Mouse (Mus musculus) liver, embryonic 13.5 days (tissue): ENCODE data around the gene Zdhhc22. TPM values are rescaled to one million over a fixed set of nuclear protein-coding genes. Genes with fewer than 3 reads are reported as not detected.

Source experiments
- ATAC-seq: fragments of 200-750 bp; cut with Nextera tagmentation; 2 replicates; pipeline ENCODE4 v1.8.0; 2017; ENCODE audit warnings: low read depth, mild to moderate bottlenecking, moderate number of reproducible peaks, moderate library complexity
- DNase-seq: peaks from one replicate; pipeline ENCODE4 v3.0.0; 2022
- H3K27ac ChIP-seq: fragments of 300-500 bp; sonication (generic); 2 replicates; pipeline ENCODE4 v1.5.1; 2015; ENCODE audit warnings: moderate library complexity, mild to moderate bottlenecking, inconsistent platforms
- H3K27me3 ChIP-seq: fragments of 300-500 bp; sonication (generic); 2 replicates; pipeline ENCODE4 v1.6.1; 2015; ENCODE audit warnings: mild to moderate bottlenecking, inconsistent platforms
- H3K36me3 ChIP-seq: fragments of 300-500 bp; sonication (generic); 2 replicates; pipeline ENCODE4 v1.6.1; 2015; ENCODE audit warnings: mild to moderate bottlenecking, inconsistent platforms
- H3K4me1 ChIP-seq: fragments of 300-500 bp; sonication (generic); replicated peaks from 2 replicates; pipeline ENCODE4 v1.6.1; 2015; ENCODE audit warnings: inconsistent platforms
- H3K4me2 ChIP-seq: fragments of 300-500 bp; sonication (generic); 2 replicates; pipeline ENCODE4 v1.6.1; 2015; ENCODE audit warnings: inconsistent platforms, mild to moderate bottlenecking, moderate library complexity
- H3K4me3 ChIP-seq: fragments of 300-500 bp; sonication (generic); replicated peaks from 2 replicates; pipeline ENCODE4 v1.5.1; 2015; ENCODE audit warnings: mild to moderate bottlenecking, inconsistent platforms
- H3K9ac ChIP-seq: fragments of 300-500 bp; sonication (generic); 2 replicates; pipeline ENCODE4 v1.6.1; 2015; ENCODE audit warnings: mild to moderate bottlenecking, inconsistent platforms
- H3K9me3 ChIP-seq: fragments of 300-500 bp; sonication (generic); replicated peaks from 2 replicates; pipeline ENCODE4 v1.6.1; 2016; ENCODE audit warnings: inconsistent platforms
- WGBS: fragments of 180-500 bp; shearing (Covaris S2); methylation state at CpG from one replicate; pipeline ENCODE4 v1.1.7; 2015; ENCODE audit not compliant: insufficient replicate concordance; 5-methylcytosine and 5-hydroxymethylcytosine counted together
- polyA plus RNA-seq: library from polyadenylated mRNA; unstranded; fragments of >200 nt; fragmentation: Nextera tagmentation; extraction: Ambion mirVana; gene quantifications from 2 replicates; pipeline ENCODE4 v1.2.1, GENCODE M21; 2015

Gene Zdhhc22
- polyA plus RNA-seq, 1 experiment from 2014 or later, result not detected

DNA sequence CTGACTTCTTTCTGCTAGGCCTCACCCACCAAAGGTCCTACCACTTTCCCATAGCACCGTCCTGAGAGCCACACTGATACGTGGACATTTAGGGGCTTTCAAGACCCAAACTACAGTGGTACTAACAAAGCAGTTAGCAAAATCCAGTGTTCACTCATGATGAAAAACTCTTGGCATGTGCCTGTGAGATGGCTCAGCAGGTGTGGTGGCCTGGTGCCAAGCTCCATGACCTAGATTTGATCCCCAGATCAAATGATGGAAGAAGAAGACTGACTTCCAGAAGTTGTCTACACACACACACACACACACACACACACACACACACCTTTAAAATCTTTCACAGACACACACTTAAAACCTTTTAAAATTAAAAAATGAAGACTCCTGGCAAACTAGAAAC lies 28.5 kb upstream of the Zdhhc22 start:
- H3K4me1 ChIP-seq, result no peaks in the 10 kb centered on the region
- whole genome bisulfite sequencing, result 50% methylated on average over 2 of the region's 2 CpGs
- H3K9me3 ChIP-seq, result no peaks in the 10 kb centered on the region
- no peak overlapping the region for H3K27ac ChIP-seq
- ATAC-seq, result no peak
- H3K9ac ChIP-seq, result no peak overlapping the region
- DNase-seq, result no peak
- H3K4me3 ChIP-seq, result no peak overlapping the region
- H3K27me3 ChIP-seq, result peaks cover 3% of the 10 kb centered on the region; the same call in 1 of the 2 replicates
- H3K4me2 ChIP-seq, result no peak overlapping the region
- H3K36me3 ChIP-seq, result no peaks in the 10 kb centered on the region

DNA sequence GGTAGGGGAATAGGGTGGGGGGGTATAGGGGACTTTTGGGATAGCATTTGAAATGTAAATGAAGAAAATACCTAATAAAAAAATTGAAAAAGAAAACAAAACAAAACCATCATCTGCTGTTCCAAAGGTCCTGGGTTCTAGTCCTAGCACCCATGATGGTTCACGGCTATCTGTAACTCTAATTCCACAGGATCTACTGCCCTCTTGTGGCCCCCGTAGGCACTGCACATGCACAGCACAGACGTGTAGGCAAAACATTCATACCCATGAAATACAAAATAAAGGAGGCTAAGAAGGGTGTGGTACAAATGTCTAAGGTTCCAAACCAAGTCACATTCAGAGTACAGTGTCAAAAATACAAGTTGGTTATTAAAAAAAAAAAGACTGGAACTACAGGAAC lies 26.8 kb upstream of the Zdhhc22 start:
- DNase-seq, result peak; percentile 20
- Histone ChIP-seq H3K36me3 (no peaks in the 10 kb centered on the region), H3K4me1 (no peaks in the 10 kb centered on the region), H3K9ac (no peak overlapping the region), H3K4me3 (no peak overlapping the region), H3K9me3 (no peaks in the 10 kb centered on the region), H3K27me3 (peaks cover 3% of the 10 kb centered on the region; the same call in 1 of the 2 replicates), H3K27ac (no peak overlapping the region), H3K4me2 (no peak overlapping the region)
- 32% methylated on average over 3 of the region's 3 CpGs for WGBS
- no peak for ATAC-seq

DNA sequence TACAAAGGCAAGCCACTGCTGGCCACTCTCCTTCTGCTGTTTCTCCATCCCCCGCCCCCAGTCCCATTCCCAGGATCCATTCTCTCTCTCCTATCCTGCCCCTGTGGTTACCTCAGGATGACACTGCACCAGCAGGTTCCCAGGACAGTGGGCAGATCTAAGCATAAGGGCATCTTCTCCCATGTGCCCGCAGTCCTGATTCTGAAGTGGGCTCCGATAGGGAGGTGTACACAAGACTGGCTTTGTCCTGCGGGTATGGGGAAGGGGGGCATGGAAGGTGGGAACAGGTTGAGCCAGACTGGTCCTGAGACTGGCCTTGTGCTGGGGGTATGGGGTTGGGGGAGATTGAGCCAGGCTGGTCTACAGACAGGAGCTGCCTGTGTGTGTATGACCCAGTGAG lies 14.4 kb upstream of the Zdhhc22 start:
- DNase-seq (no peak), ATAC-seq (no peak)

DNA sequence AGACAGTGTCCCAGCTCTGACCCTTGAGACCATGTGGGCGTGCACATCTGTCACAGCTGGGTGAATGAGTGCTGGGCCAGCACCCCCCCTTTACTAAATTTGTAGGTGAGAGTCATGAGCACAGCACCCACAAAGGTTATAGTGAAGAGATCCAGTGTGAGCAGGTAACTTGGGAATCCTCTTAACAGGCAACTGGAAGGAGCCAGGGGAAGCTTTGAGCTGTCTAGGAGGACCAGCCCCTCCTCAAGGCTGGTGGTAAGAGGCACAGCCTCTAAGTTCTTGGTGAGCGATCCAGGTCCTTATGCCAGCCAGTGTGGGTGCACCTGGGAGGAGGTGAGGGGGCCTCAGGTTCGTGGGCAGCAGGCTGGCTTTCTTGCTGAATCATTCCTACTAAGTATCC lies 13.4 kb upstream of the Zdhhc22 start:
- H3K4me2 ChIP-seq, result no peak overlapping the region
- H3K4me1 ChIP-seq, result no peaks in the 10 kb centered on the region
- no peak overlapping the region for H3K4me3 ChIP-seq
- 0 out of 2 replicates have a peak, but pooled peaks cover 3% of the 10 kb centered on the region for H3K27me3 ChIP-seq
- H3K9me3 ChIP-seq, result no peaks in the 10 kb centered on the region
- WGBS, result 35% methylated on average over 3 of the region's 3 CpGs
- H3K27ac ChIP-seq, result no peak overlapping the region
- no peak for ATAC-seq
- H3K36me3 ChIP-seq, result no peaks in the 10 kb centered on the region
- no peak for DNase-seq
- no peak overlapping the region for H3K9ac ChIP-seq

More for the DNA sequence above, 14.4 kb upstream of the Zdhhc22 start:
- 56% methylated on average over 4 of the region's 4 CpGs for WGBS
- Histone ChIP-seq H3K9ac (no peak overlapping the region), H3K27ac (no peak overlapping the region), H3K4me3 (no peak overlapping the region), H3K27me3 (0 out of 2 replicates have a peak, but pooled peaks cover 3% of the 10 kb centered on the region), H3K4me1 (no peaks in the 10 kb centered on the region), H3K9me3 (no peaks in the 10 kb centered on the region), H3K4me2 (no peak overlapping the region), H3K36me3 (no peaks in the 10 kb centered on the region)

DNA sequence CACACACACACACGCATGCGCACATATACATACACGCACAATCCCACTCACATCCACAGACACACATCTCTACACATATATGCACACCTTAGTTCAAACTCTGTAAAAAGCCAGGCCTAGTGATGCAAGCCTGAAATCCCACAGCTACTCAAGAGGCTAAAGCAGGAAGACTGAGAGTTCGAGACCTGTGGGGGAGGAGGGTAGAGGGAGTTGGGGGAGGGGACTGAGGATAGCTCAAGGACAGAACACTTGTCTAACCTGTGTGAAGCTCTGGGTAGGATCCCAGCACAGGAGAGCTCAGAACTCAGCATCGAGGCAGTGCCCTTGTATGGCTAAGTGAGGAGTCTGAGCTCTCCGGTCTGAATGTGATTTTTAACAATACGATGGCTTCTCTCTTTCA lies 12.6 kb upstream of the Zdhhc22 start:
- H3K4me2 ChIP-seq, result no peak overlapping the region
- H3K4me1 ChIP-seq, result no peaks in the 10 kb centered on the region
- H3K9ac ChIP-seq, result no peak overlapping the region
- no peak overlapping the region for H3K4me3 ChIP-seq
- H3K27me3 ChIP-seq, result 0 out of 2 replicates have a peak, but pooled peaks cover 3% of the 10 kb centered on the region
- H3K27ac ChIP-seq, result no peak overlapping the region
- ATAC-seq (no peak), DNase-seq (no peak)
- H3K36me3 ChIP-seq, result no peaks in the 10 kb centered on the region
- WGBS, result 63% methylated on average over 7 of the region's 7 CpGs
- H3K9me3 ChIP-seq, result no peaks in the 10 kb centered on the region

DNA sequence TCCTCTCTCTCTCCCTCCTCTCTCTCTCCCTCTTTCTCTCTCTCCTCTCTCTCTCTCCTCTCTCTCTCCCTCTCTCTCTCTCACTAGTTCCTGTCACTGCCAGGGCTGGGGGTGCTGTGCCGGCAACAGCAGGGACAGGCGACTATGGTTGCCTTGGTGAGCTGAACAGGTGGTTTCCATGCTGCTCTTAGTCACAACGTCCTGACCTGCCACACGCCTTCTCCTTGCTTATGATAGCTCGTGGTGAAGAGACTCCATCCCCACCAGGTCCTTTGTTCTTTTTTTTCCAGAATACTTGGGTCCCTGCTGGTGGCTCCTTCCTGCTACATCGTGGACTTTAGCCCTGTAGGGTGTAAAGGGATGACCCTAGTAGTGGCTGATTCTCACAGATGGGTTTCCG lies 12.0 kb upstream of the Zdhhc22 start:
- H3K36me3 ChIP-seq, result no peaks in the 10 kb centered on the region
- no peaks in the 10 kb centered on the region for H3K9me3 ChIP-seq
- WGBS, result 49% methylated on average over 7 of the region's 7 CpGs

DNA sequence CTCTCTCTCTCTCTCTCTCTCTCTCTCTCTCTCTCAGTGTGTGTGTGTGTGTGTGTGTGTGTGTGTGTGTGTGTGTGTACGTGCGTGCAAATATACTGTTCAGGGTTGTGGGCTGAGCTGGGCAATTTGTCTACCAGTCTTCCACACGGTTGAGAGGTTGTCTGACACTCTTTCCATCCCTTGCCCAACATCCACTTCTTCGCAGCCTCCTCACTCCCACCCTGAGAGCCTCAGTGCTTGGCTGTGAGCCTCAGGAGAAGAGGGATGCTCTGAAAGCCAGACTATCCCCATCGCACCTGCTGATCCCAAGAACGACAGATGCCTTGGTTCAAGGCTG lies 10.6 kb upstream of the Zdhhc22 start:
- no peak overlapping the region for H3K9ac ChIP-seq
- no peaks in the 10 kb centered on the region for H3K9me3 ChIP-seq
- H3K4me1 ChIP-seq, result no peaks in the 10 kb centered on the region
- H3K4me2 ChIP-seq, result no peak overlapping the region
- no peak for ATAC-seq
- H3K27me3 ChIP-seq, result 0 out of 2 replicates have a peak, but pooled peaks cover 7% of the 10 kb centered on the region
- DNase-seq, result no peak
- H3K27ac ChIP-seq, result no peak overlapping the region
- no peaks in the 10 kb centered on the region for H3K36me3 ChIP-seq
- no peak overlapping the region for H3K4me3 ChIP-seq
- 35% methylated on average over 6 of the region's 6 CpGs for WGBS

More for the DNA sequence above, 12.0 kb upstream of the Zdhhc22 start:
- no peak overlapping the region for H3K4me2 ChIP-seq
- H3K9ac ChIP-seq, result no peak overlapping the region
- no peak overlapping the region for H3K4me3 ChIP-seq
- H3K4me1 ChIP-seq, result no peaks in the 10 kb centered on the region
- H3K27ac ChIP-seq, result no peak overlapping the region
- DNase-seq (no peak), ATAC-seq (no peak)
- 0 out of 2 replicates have a peak, but pooled peaks cover 3% of the 10 kb centered on the region for H3K27me3 ChIP-seq

DNA sequence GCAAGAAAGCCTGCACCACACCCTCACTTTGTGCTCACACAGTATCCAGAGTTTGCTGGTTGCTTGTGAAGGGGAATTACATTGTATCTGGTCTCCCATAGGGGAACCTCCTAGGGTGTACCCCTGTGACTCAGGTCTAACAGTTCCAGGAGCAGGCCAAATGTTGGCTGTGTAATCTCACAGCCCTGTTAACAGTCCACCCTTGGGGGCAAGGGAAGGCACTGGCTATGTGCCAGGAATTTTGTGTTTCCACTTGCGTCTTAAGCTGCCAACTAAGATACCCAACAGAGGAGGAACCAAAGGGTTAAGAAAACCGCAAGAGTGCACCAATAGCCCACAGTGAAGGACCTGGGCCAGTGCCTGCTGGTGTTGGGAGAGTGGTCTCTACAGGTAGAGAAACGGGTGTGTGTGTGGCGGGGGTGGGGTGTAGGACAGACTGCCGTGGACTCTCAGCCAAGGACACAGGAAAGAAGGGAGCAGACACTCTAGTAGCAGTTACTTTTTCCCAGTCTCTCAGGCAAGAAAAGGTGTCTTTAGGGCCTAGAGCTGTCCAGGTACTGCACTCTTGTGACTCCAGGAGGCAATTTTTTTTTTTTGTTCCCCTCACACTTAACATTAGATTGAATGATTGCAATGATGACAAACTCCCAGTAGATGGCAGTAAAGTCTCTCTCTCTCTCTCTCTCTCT lies 10.1 kb upstream of the Zdhhc22 start:
- DNase-seq (no peak), ATAC-seq (no peak)
- H3K36me3 ChIP-seq, result no peaks in the 10 kb centered on the region
- H3K9ac ChIP-seq, result no peak overlapping the region
- no peak overlapping the region for H3K27ac ChIP-seq
- H3K27me3 ChIP-seq, result 0 out of 2 replicates have a peak, but pooled peaks cover 7% of the 10 kb centered on the region
- no peaks in the 10 kb centered on the region for H3K4me1 ChIP-seq
- H3K4me2 ChIP-seq, result no peak overlapping the region
- 55% methylated on average over 5 of the region's 5 CpGs for WGBS
- H3K4me3 ChIP-seq, result no peak overlapping the region
- H3K9me3 ChIP-seq, result no peaks in the 10 kb centered on the region

DNA sequence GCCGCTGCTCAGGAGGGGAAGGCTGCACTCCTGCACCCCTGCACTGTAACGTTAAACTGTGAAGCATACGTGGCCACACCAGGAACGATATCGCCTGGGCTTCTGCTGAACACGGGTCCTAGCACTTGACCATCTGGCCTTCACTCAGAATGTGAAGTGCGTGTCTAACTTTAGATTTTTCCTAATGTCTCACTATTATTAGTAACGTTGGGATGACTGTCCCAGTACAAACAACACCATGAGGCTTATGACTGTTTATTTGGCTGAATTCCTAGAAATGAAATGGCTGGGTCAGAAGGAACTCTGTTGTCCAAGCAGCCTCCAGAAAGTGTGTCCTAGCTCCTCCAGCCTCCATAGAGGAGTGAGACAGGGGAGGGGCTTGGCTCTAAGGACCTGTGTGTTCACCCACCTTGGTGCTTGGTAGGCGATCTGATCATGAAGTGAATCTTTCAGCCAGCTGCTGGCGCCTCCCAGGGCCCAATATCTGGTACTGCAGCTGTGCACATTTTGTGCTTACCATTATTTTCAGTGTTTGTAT lies 9.1 kb upstream of the Zdhhc22 start:
- no peaks in the 10 kb centered on the region for H3K36me3 ChIP-seq
- H3K27me3 ChIP-seq, result peaks cover 8% of the 10 kb centered on the region; the same call in 1 of the 2 replicates
- no peak overlapping the region for H3K27ac ChIP-seq
- H3K4me3 ChIP-seq, result no peak overlapping the region
- DNase-seq (no peak), ATAC-seq (no peak)
- WGBS, result 57% methylated on average over 10 of the region's 10 CpGs
- H3K9ac ChIP-seq, result no peak overlapping the region
- no peaks in the 10 kb centered on the region for H3K9me3 ChIP-seq
- H3K4me1 ChIP-seq, result no peaks in the 10 kb centered on the region
- H3K4me2 ChIP-seq, result no peak overlapping the region

DNA sequence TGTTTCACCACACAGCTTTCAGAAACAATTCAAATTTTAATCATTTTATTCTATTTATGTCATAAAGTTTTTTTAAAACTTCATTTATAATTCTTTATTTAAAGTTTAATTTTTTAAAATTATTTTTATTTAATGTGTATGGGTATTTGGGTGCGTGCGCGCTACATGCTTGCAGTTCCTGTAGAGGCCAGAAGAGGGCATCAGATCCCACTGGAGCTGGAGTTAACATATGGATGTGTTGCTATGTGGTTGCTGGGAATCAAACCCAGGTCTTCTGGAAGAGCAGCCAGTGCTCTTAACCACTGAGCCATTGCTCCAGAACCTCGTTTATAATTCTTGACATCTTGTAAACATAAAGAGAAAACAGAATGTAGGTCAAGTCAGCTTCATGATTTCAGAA lies 8.5 kb upstream of the Zdhhc22 start:
- H3K4me1 ChIP-seq, result no peaks in the 10 kb centered on the region
- 70% methylated on average over 4 of the region's 4 CpGs for WGBS
- no peaks in the 10 kb centered on the region for H3K36me3 ChIP-seq
- no peak for ATAC-seq
- H3K9me3 ChIP-seq, result no peaks in the 10 kb centered on the region
- DNase-seq, result no peak
- H3K4me2 ChIP-seq, result no peak overlapping the region
- no peak overlapping the region for H3K4me3 ChIP-seq
- no peak overlapping the region for H3K27ac ChIP-seq
- H3K9ac ChIP-seq, result no peak overlapping the region
- peaks cover 14% of the 10 kb centered on the region; the same call in 1 of the 2 replicates for H3K27me3 ChIP-seq

DNA sequence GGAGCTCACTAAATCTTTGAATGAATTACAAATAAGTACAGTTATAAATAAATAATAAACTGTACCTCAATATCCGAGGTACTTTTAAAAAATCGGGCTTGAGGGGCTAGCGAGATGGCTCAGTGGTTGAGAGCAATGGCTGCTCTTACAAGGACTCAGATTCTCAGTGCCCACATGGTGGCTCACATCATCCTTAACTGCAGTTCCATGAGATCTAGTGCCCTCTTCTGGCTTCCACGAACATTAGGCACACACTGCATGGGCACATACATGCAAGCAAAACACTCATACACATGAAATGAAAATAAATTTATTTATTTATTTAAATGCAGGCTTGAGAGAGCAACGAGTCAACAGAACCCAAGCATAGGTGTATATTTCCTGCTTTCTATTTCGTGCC lies 5.7 kb upstream of the Zdhhc22 start:
- Histone ChIP-seq H3K4me2 (no peak overlapping the region), H3K27ac (no peak overlapping the region), H3K9ac (no peak overlapping the region), H3K4me3 (no peak overlapping the region), H3K9me3 (no peaks in the 10 kb centered on the region), H3K4me1 (no peaks in the 10 kb centered on the region), H3K36me3 (no peaks in the 10 kb centered on the region), H3K27me3 (peaks cover 32% of the 10 kb centered on the region)
- no peak for DNase-seq
- ATAC-seq, result no peak
- 42% methylated on average over 6 of the region's 6 CpGs for WGBS

DNA sequence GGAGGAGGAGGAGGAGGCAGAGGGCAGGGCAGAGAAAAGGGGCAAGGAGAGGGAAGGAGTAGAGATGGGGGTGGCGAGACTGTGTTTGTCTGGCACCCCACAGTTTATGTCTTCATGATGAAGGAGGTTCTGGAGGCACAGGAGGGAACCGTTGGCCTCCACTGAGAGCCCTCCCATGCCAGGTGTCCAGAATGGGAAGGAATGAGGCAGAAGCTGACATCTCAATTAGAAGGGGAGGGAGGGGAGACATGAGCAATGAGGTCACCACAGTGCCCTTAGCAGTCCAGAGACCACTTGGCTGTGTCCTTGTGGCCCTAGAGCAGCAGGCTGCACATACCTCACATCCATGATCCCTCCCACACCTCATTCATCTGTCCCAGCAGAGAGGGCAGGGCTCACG lies 4.5 kb upstream of the Zdhhc22 start:
- Histone ChIP-seq H3K27me3 (peaks cover 43% of the 10 kb centered on the region), H3K27ac (no peak overlapping the region), H3K9me3 (no peaks in the 10 kb centered on the region), H3K36me3 (no peaks in the 10 kb centered on the region), H3K9ac (no peak overlapping the region), H3K4me1 (no peaks in the 10 kb centered on the region), H3K4me3 (no peak overlapping the region), H3K4me2 (no peak overlapping the region)
- ATAC-seq, result no peak
- 29% methylated on average over 3 of the region's 3 CpGs for WGBS
- no peak for DNase-seq
